In the genomic region with DNA sequence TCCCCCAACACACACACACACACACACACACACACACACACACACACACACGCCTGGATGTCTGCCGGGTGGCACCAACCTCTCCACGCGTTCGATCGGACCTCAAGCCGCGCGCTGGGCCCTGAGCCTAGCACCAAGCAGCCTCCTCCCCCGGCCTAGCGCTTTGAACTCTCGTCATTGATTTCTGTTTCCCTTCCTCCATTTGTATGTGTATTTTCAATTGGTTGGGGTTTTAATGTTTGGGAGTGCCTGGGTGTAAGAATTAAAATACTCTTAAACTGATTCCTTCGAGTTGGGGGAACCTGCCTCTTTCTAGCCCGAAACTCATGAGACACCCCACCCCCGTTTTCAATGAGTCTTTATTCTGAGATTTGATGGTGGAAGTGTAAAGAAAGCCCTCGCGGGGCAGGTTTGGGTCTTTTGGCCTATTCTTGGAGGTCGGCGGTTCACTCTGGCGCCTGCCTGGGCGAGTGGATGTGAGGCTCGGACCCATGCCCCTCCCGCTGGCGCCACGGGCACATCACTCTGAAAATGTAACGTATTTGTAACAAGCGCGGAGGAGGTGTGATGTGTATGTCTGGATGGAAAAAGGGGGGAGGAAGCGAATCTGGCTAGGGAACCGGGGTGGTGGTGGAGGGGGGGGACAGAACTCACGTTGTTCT, we compare ENCODE assay signal across 11 mouse cellular contexts. TPM values are rescaled to one million over a fixed set of nuclear protein-coding genes. Genes with fewer than 3 reads are reported as not detected.
DNase-seq lines count a peak whose midpoint lies in the region; ATAC-seq and TF ChIP-seq lines count a peak whose summit lies in the region.
"Had no signal": no experiment of that assay in that cellular context is flagged by ENCODE, and none has a peak within 500 bp of the region (broad histone marks: within the 10 kb centered on the region; RNA-seq: fewer than 3 reads in every experiment).

No protein-coding gene starts in this region.

- DNase-seq in left cerebral cortex, postnatal 4 days, result peak; percentile 51
- no peak for DNase-seq in left cerebral cortex, adult 8-10 months (ENCODE audit: low spot score in 2 of 2)
- peak; percentile 39 to 40 for DNase-seq in cerebellum, postnatal 36 days
- no peak for DNase-seq in hindbrain, postnatal 0 days (ENCODE audit: low spot score)
- no peak for DNase-seq in neural tube, embryonic 11.5 days (ENCODE audit: low spot score)
- DNase-seq in ovary, adult 18-20 months (ENCODE audit: low spot score), result no peak
- DNase-seq in urinary bladder, postnatal 10 days (ENCODE audit: low spot score), result no peak
- no peak for DNase-seq in frontal cortex, postnatal 14 days (ENCODE audit: low spot score in 2 of 2)

- H3K4me3 ChIP-seq in hindbrain, postnatal 0 days (ENCODE audit: low read length), result no peak overlapping the region
- no peak overlapping the region for H3K4me3 ChIP-seq in neural tube, embryonic 11.5 days (ENCODE audit: low read depth, low read length)
- H3K4me3 ChIP-seq: limb, embryonic 12.5 days had no signal

- no peak overlapping the region for H3K9ac ChIP-seq in hindbrain, postnatal 0 days (replicated peaks; ENCODE audit: low read length)
- no peak overlapping the region for H3K9ac ChIP-seq in neural tube, embryonic 11.5 days (ENCODE audit: low read length)
- H3K9ac ChIP-seq: limb, embryonic 12.5 days had no signal

- ATAC-seq in hindbrain, postnatal 0 days, result no peak
- ATAC-seq in neural tube, embryonic 11.5 days (ENCODE audit: insufficient read depth, low FRiP score, low TSS enrichment), result no peak

- H3K27me3 ChIP-seq in hindbrain, postnatal 0 days (ENCODE audit: insufficient read depth, low read length), result peaks cover 70% of the 10 kb centered on the region
- peaks cover 97% of the 10 kb centered on the region for H3K27me3 ChIP-seq in neural tube, embryonic 11.5 days (ENCODE audit: control insufficient read depth, insufficient read depth, low read length)

- H3K27ac ChIP-seq in hindbrain, postnatal 0 days, result no peak overlapping the region
- 0 out of 2 replicates have a peak overlapping the region, but pooled peaks have one; percentile 14 for H3K27ac ChIP-seq in neural tube, embryonic 11.5 days (ENCODE audit: low read depth, low read length)
- H3K27ac ChIP-seq: limb, embryonic 12.5 days; macrophage had no signal

- H3K36me3 ChIP-seq in hindbrain, postnatal 0 days (ENCODE audit: insufficient read depth, low read length), result no peaks in the 10 kb centered on the region
- H3K36me3 ChIP-seq in neural tube, embryonic 11.5 days (ENCODE audit: control insufficient read depth, insufficient read depth, low read length), result no peaks in the 10 kb centered on the region
- H3K36me3 ChIP-seq: limb, embryonic 12.5 days had no signal

- H3K4me1 ChIP-seq in hindbrain, postnatal 0 days (ENCODE audit: insufficient read depth, low read length), result no peaks in the 10 kb centered on the region
- H3K4me1 ChIP-seq in neural tube, embryonic 11.5 days (ENCODE audit: control insufficient read depth, insufficient read depth, low read length), result 0 out of 2 replicates have a peak, but pooled peaks cover 3% of the 10 kb centered on the region

- no peak for TF ChIP-seq CTCF in hindbrain, postnatal 0 days (IDR thresholded peaks at IDR 0.05; ENCODE audit: low read depth)

- 2% methylated on average over 31 of the region's 31 CpGs for WGBS in hindbrain, postnatal 0 days
- WGBS in neural tube, embryonic 11.5 days, result under 1% methylated on average over 31 of the region's 31 CpGs

- H3K4me2 ChIP-seq in hindbrain, postnatal 0 days (ENCODE audit: low read depth, low read length), result peak overlapping the region; percentile 26; the same call in 1 of the 2 replicates
- no peak overlapping the region for H3K4me2 ChIP-seq in neural tube, embryonic 11.5 days (ENCODE audit: low read depth)
- H3K4me2 ChIP-seq: limb, embryonic 12.5 days had no signal

- H3K9me3 ChIP-seq in hindbrain, postnatal 0 days (ENCODE audit: low read length), result no peaks in the 10 kb centered on the region
- H3K9me3 ChIP-seq in neural tube, embryonic 11.5 days (ENCODE audit: control insufficient read depth, low read length), result no peaks in the 10 kb centered on the region
- H3K9me3 ChIP-seq: limb, embryonic 12.5 days had no signal

- intact Hi-C loops in left cerebral cortex, postnatal 4 days (cut with DNase I), result loop anchor here (5.0 kb wide), 1 partner anchor 182 kb away; no protein-coding TSS in a partner anchor

RNA-seq across cellular contexts. Expression of gene Barhl2, which starts 7.3 kb away (rescaled TPM):
- 1 to 10 TPM in 1 of 2 experiments, under 1 TPM in 1; 0.84 to 2.5 TPM for total RNA-seq in left cerebral cortex, postnatal 4 days (2021)
- 1 to 10 TPM in 2 of 4 experiments, under 1 TPM in 2; 0.55 to 1.2 (median 0.94) TPM for total RNA-seq in left cerebral cortex, adult 8-10 months (2022)
- 11.4 and 14.9 TPM in 2 replicates for total RNA-seq in hindbrain, postnatal 0 days (2014; rRNA removed)
- 1.6 and 2.1 TPM in 2 replicates for polyA plus RNA-seq in hindbrain, postnatal 0 days (2015; fragmentation: Nextera tagmentation; extraction: Ambion mirVana)
- 3.9 and 4.2 TPM in 2 replicates for polyA plus RNA-seq in neural tube, embryonic 11.5 days (2014; fragmentation: Nextera tagmentation; extraction: Ambion mirVana)
- polyA plus RNA-seq: gonadal fat pad, adult 2 months; limb, embryonic 12.5 days; macrophage had no signal

Comparison
In these comparisons a context has a peak if more than half of its experiments do, and no peak if none do; other contexts are left out.
1. DNase-seq: peak in left cerebral cortex, postnatal 4 days (single experiment) and cerebellum, postnatal 36 days (2 of 2); none in left cerebral cortex, adult 8-10 months (0 of 2), hindbrain, postnatal 0 days (single experiment), neural tube, embryonic 11.5 days (single experiment), ovary, adult 18-20 months (single experiment), urinary bladder, postnatal 10 days (single experiment) and frontal cortex, postnatal 14 days (0 of 2).